Mouse (Mus musculus) kidney, embryonic 16.5 days (tissue): Measurements from ENCODE around the gene Wfs1. TPM values are rescaled to one million over a fixed set of nuclear protein-coding genes. Genes with fewer than 3 reads are reported as not detected.
"Not testable (repeated sequence)": the region's sequence is repeated elsewhere in the genome, so short reads cannot be mapped to it uniquely, and the experiment has no call there.

ENCODE experiments used
- ATAC-seq: fragments of 200-750 bp; cut with Nextera tagmentation; 2 replicates; pipeline ENCODE4 v1.8.0; 2017; ENCODE audit warnings: moderate TSS enrichment; ENCODE audit not compliant: low FRiP score, low TSS enrichment
- H3K27ac ChIP-seq: fragments of 300-500 bp; sonication (generic); 2 replicates; pipeline ENCODE4 v1.5.1; 2014; ENCODE audit warnings: low read length
- H3K27me3 ChIP-seq: fragments of 300-500 bp; sonication (generic); 2 replicates; pipeline ENCODE4 v1.6.1; 2014; ENCODE audit warnings: low read length, control low read depth, mixed read lengths; ENCODE audit not compliant: insufficient read depth
- H3K36me3 ChIP-seq: fragments of 300-500 bp; sonication (generic); 2 replicates; pipeline ENCODE4 v1.6.1; 2014; ENCODE audit warnings: low read length, control low read depth, mixed read lengths; ENCODE audit not compliant: insufficient read depth
- H3K4me1 ChIP-seq: fragments of 300-500 bp; sonication (generic); 2 replicates; pipeline ENCODE4 v1.6.1; 2014; ENCODE audit warnings: low read length, control low read depth, mixed read lengths; ENCODE audit not compliant: insufficient read depth
- H3K4me2 ChIP-seq: fragments of 300-500 bp; sonication (generic); replicated peaks from 2 replicates; pipeline ENCODE4 v1.6.1; 2014; ENCODE audit warnings: low read depth, low read length
- H3K4me3 ChIP-seq: fragments of 300-500 bp; sonication (generic); 2 replicates; pipeline ENCODE4 v1.5.1; 2014; ENCODE audit warnings: mild to moderate bottlenecking, low read length
- H3K9ac ChIP-seq: fragments of 300-500 bp; sonication (generic); replicated peaks from 2 replicates; pipeline ENCODE4 v1.6.1; 2014; ENCODE audit warnings: low read length
- H3K9me3 ChIP-seq: fragments of 300-500 bp; sonication (generic); 2 replicates; pipeline ENCODE4 v1.6.1; 2016; ENCODE audit warnings: low read length, control low read depth
- WGBS: fragments of 180-500 bp; shearing (Covaris S2); extraction: QIAGEN DNeasy Blood & Tissue Kit; methylation state at CpG from one replicate; pipeline ENCODE4 v1.1.7; 2014; 5-methylcytosine and 5-hydroxymethylcytosine counted together
- polyA plus RNA-seq: library from polyadenylated mRNA; unstranded; fragments of >200 nt; fragmentation: Nextera tagmentation; extraction: Ambion mirVana; gene quantifications from 2 replicates; pipeline ENCODE4 v1.2.1, GENCODE M21; 2015

The Wfs1 gene
- polyA plus RNA-seq, 1 experiment from 2014 or later: 21.0 TPM

DNA sequence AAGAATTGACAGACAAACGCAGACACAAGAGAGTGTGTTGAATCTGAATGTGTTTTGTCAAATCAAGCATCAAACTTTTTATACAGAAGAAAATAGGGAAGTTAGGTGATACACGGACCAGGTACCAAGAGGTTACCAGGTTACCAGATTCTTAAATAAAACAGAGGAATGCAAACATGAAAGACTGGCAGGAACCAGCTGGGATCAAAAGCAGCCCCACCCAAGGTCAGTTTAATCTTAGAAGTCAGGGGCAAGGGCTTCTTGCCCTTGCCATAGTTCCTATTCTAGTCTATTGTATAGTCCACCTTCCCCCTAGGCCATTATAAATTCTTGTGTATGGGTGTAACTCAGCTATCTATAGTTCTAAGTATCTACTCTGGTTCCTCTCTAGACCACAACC is 50.0 kb downstream of the Wfs1 start:
- WGBS: 64% methylated on average over 2 of the region's 2 CpGs
- H3K9ac ChIP-seq: not testable (repeated sequence)

GRCm38 (mm10) chr5:36938021-36938420 is 51.0 kb downstream of the Wfs1 start:
- WGBS: 95% methylated on average over 5 of the region's 5 CpGs
- no peaks in the 10 kb centered on the region for H3K27me3 ChIP-seq
- H3K4me1 ChIP-seq: no peaks in the 10 kb centered on the region
- no peaks in the 10 kb centered on the region for H3K36me3 ChIP-seq
- ATAC-seq: no peak
- no peak overlapping the region for H3K4me2 ChIP-seq
- no peak overlapping the region for H3K9ac ChIP-seq
- no peaks in the 10 kb centered on the region for H3K9me3 ChIP-seq
- H3K27ac ChIP-seq: no peak overlapping the region
- H3K4me3 ChIP-seq: no peak overlapping the region

More for the DNA sequence above, 50.0 kb downstream of the Wfs1 start:
- H3K9me3 ChIP-seq, H3K4me2 ChIP-seq, H3K36me3 ChIP-seq, ATAC-seq, H3K27ac ChIP-seq, H3K4me3 ChIP-seq, H3K4me1 ChIP-seq, H3K27me3 ChIP-seq: not testable (repeated sequence)

DNA sequence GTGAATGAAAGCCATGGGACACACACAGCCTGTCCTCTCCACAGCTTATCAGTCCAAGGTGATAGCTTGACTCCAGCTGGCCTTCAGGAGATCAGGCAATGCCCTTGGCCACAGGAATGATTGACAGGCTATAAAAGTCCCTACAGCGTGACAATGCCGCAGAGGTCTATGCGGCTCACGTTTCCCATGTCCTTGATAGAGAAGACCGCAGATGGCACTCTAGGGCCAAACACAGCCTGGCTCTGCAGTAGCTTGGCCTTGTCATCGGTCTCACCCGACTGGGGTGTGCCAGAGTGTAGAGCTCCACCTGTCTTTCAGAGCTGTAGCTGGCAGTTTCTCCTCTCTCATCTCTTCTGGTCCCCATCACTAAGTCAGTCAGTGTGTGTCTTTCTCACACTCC is 52.5 kb downstream of the Wfs1 start:
- H3K27me3 ChIP-seq: no peaks in the 10 kb centered on the region
- H3K4me2 ChIP-seq: no peak overlapping the region
- no peaks in the 10 kb centered on the region for H3K36me3 ChIP-seq
- ATAC-seq: no peak; the same call in 1 of the 2 replicates
- no peak overlapping the region for H3K27ac ChIP-seq
- H3K4me3 ChIP-seq: no peak overlapping the region
- no peak overlapping the region for H3K9ac ChIP-seq
- H3K9me3 ChIP-seq: no peaks in the 10 kb centered on the region
- H3K4me1 ChIP-seq: no peaks in the 10 kb centered on the region
- WGBS: 40% methylated on average over 7 of the region's 7 CpGs

GRCm38 (mm10) chr5:36935486-36936473 is 53.2 kb downstream of the Wfs1 start:
- H3K4me2 ChIP-seq: no peak overlapping the region
- 66% methylated on average over 17 of the region's 17 CpGs for WGBS
- H3K4me3 ChIP-seq: no peak overlapping the region
- no peaks in the 10 kb centered on the region for H3K9me3 ChIP-seq
- ATAC-seq: no peak
- no peaks in the 10 kb centered on the region for H3K36me3 ChIP-seq
- no peak overlapping the region for H3K27ac ChIP-seq
- no peak overlapping the region for H3K9ac ChIP-seq
- H3K27me3 ChIP-seq: no peaks in the 10 kb centered on the region
- H3K4me1 ChIP-seq: no peaks in the 10 kb centered on the region

- WGBS: 19% methylated on average over 8 of the region's 8 CpGs
- H3K4me3 ChIP-seq: no peak overlapping the region
- H3K27me3 ChIP-seq: no peaks in the 10 kb centered on the region
- H3K36me3 ChIP-seq: no peaks in the 10 kb centered on the region
- H3K9me3 ChIP-seq: no peaks in the 10 kb centered on the region
- no peak overlapping the region for H3K4me2 ChIP-seq
- no peaks in the 10 kb centered on the region for H3K4me1 ChIP-seq
- ATAC-seq: peak; percentile 57
- no peak overlapping the region for H3K9ac ChIP-seq
- H3K27ac ChIP-seq: no peak overlapping the region
Observed at GRCm38 (mm10) chr5:36933383-36933782, 55.6 kb downstream of the Wfs1 start.

DNA sequence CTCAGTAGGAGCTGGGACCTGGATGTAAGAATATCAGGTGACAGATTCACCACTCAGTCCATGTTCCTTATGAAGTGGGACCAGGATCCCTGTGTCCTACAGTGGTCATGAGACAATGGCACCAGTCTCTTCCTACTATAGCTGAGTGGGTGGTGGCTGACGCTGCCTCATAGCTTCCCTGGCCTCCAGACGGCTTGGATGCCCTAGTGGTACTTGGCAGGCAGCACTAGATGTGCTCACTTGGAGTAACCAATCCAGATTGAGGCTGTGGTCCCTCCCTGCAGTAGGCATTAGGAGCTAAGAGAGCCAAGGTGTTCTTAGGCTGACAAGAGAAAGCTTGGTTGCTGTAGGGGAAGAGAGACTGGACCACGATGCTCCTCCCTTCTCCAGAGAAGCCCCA is 59.6 kb downstream of the Wfs1 start:
- no peak for ATAC-seq
- Histone ChIP-seq H3K27me3 (no peaks in the 10 kb centered on the region), H3K4me3 (no peak overlapping the region), H3K36me3 (no peaks in the 10 kb centered on the region), H3K9me3 (no peaks in the 10 kb centered on the region), H3K27ac (no peak overlapping the region), H3K9ac (no peak overlapping the region), H3K4me2 (no peak overlapping the region), H3K4me1 (no peaks in the 10 kb centered on the region)
- WGBS: 83% methylated on average over 3 of the region's 3 CpGs

GRCm38 (mm10) chr5:36928701-36929100 is 60.3 kb downstream of the Wfs1 start:
- 53% methylated on average over 4 of the region's 4 CpGs for whole genome bisulfite sequencing
- no peaks in the 10 kb centered on the region for H3K4me1 ChIP-seq
- H3K9ac ChIP-seq: no peak overlapping the region
- H3K4me2 ChIP-seq: no peak overlapping the region
- no peaks in the 10 kb centered on the region for H3K9me3 ChIP-seq
- H3K36me3 ChIP-seq: no peaks in the 10 kb centered on the region
- H3K27ac ChIP-seq: no peak overlapping the region
- no peak overlapping the region for H3K4me3 ChIP-seq
- ATAC-seq: no peak
- no peaks in the 10 kb centered on the region for H3K27me3 ChIP-seq

GRCm38 (mm10) chr5:36923826-36924700 is 64.9 kb downstream of the Wfs1 start:
- no peaks in the 10 kb centered on the region for H3K4me1 ChIP-seq

GRCm38 (mm10) chr5:36922811-36923210 is 66.2 kb downstream of the Wfs1 start:
- WGBS: 72% methylated on average over 10 of the region's 10 CpGs
- H3K27me3 ChIP-seq: no peaks in the 10 kb centered on the region
- no peaks in the 10 kb centered on the region for H3K9me3 ChIP-seq
- ATAC-seq: no peak
- no peak overlapping the region for H3K27ac ChIP-seq
- no peak overlapping the region for H3K9ac ChIP-seq
- H3K36me3 ChIP-seq: no peaks in the 10 kb centered on the region
- H3K4me1 ChIP-seq: no peaks in the 10 kb centered on the region
- no peak overlapping the region for H3K4me2 ChIP-seq
- H3K4me3 ChIP-seq: no peak overlapping the region

More at GRCm38 (mm10) chr5:36923826-36924700, 64.9 kb downstream of the Wfs1 start:
- no peaks in the 10 kb centered on the region for H3K27me3 ChIP-seq
- 35% methylated on average over 11 of the region's 11 CpGs for WGBS
- H3K36me3 ChIP-seq: no peaks in the 10 kb centered on the region
- ATAC-seq: no peak
- no peaks in the 10 kb centered on the region for H3K9me3 ChIP-seq
- H3K9ac ChIP-seq: no peak overlapping the region
- H3K4me2 ChIP-seq: no peak overlapping the region
- no peak overlapping the region for H3K4me3 ChIP-seq
- H3K27ac ChIP-seq: no peak overlapping the region
